Mouse (Mus musculus) MEL (cell line): Measurements from ENCODE around the gene Nek4. TPM values are rescaled to one million over a fixed set of nuclear protein-coding genes. Genes with fewer than 3 reads are reported as not detected.

Experiments
- DNase-seq: peaks from one replicate; pipeline ENCODE4 v3.0.0; 2011; ENCODE audit warnings: low read depth, low spot score
- H3K27ac ChIP-seq: 2 replicates; pipeline ENCODE4 v1.5.1; 2012; ENCODE audit warnings: low read depth, mild to moderate bottlenecking, control low read depth, low read length, moderate library complexity; ENCODE audit not compliant: control insufficient read depth
- H3K27me3 ChIP-seq, 2 experiments: fragments of 150-350 bp in 1 of 2; sonication (generic) in 1 of 2; 2 replicates each; pipeline ENCODE4 v1.6.1; 2012; ENCODE audit warnings: low read length in 2 of 2, mild to moderate bottlenecking in 2 of 2, improper control_type of control experiment in 1 of 2, moderate library complexity in 1 of 2; ENCODE audit not compliant: insufficient read depth in 2 of 2, control insufficient read depth in 1 of 2
- H3K36me3 ChIP-seq, 2 experiments: 2 replicates each; pipeline ENCODE4 v1.6.1; 2012 to 2014; ENCODE audit warnings: low read length in 2 of 2, improper control_type of control experiment in 1 of 2, inconsistent platforms in 1 of 2, mild to moderate bottlenecking in 1 of 2; ENCODE audit not compliant: insufficient read depth in 2 of 2, control insufficient read depth in 1 of 2
- H3K4me1 ChIP-seq, 2 experiments: fragments of 150-350 bp in 1 of 2; sonication (generic) in 1 of 2; 2 replicates each; pipeline ENCODE4 v1.6.1; 2012; ENCODE audit warnings: low read length in 2 of 2, improper control_type of control experiment in 1 of 2, mild to moderate bottlenecking in 1 of 2; ENCODE audit not compliant: insufficient read depth in 2 of 2, control insufficient read depth in 1 of 2
- H3K4me3 ChIP-seq, 2 experiments: fragments of 150-350 bp in 1 of 2; sonication (generic) in 1 of 2; 2 replicates each; pipeline ENCODE4 v1.5.1; 2012; ENCODE audit warnings: low read depth in 2 of 2, low read length in 2 of 2, mild to moderate bottlenecking in 2 of 2, moderate library complexity in 2 of 2, control low read depth in 1 of 2, improper control_type of control experiment in 1 of 2; ENCODE audit not compliant: control insufficient read depth in 1 of 2, insufficient read depth in 1 of 2
- H3K79me2 ChIP-seq: 2 replicates; pipeline ENCODE4 v1.6.1; 2012; ENCODE audit warnings: mild to moderate bottlenecking, low read length, moderate library complexity; ENCODE audit not compliant: control insufficient read depth, poor library complexity, insufficient read depth
- H3K9ac ChIP-seq: 2 replicates; pipeline ENCODE4 v1.6.1; 2012; ENCODE audit warnings: low read depth, mild to moderate bottlenecking, control low read depth, low read length, moderate library complexity; ENCODE audit not compliant: control insufficient read depth, poor library complexity, severe bottlenecking
- H3K9me3 ChIP-seq: fragments of 150-350 bp; sonication (generic); replicated peaks from 2 replicates; pipeline ENCODE4 v1.6.1; 2012; ENCODE audit warnings: mild to moderate bottlenecking, low read length, improper control_type of control experiment, moderate library complexity; ENCODE audit not compliant: insufficient read depth
- BHLHE40 ChIP-seq: IDR thresholded peaks from 2 replicates; pipeline ENCODE4 v1.6.1; 2012; ENCODE audit warnings: low read depth, mild to moderate bottlenecking, inconsistent platforms, low read length, improper control_type of control experiment, borderline replicate concordance
- CHD2 ChIP-seq: IDR thresholded peaks from 2 replicates; pipeline ENCODE4 v1.6.1; 2011; ENCODE audit warnings: low read length, improper control_type of control experiment
- CTCF ChIP-seq, 3 experiments: IDR thresholded peaks in 2 of 3; conservative IDR thresholded peaks in 1 of 3; 2 replicates each; pipeline ENCODE4 v1.5.1; 2011 to 2012; ENCODE audit warnings: low read length in 3 of 3, low read depth in 2 of 3, mild to moderate bottlenecking in 2 of 3, improper control_type of control experiment in 1 of 3, inconsistent platforms in 1 of 3, mixed read lengths in 1 of 3, moderate library complexity in 1 of 3; ENCODE audit not compliant: control insufficient read depth in 1 of 3, insufficient read depth in 1 of 3, poor library complexity in 1 of 3, severe bottlenecking in 1 of 3
- E2F4 ChIP-seq: IDR thresholded peaks from 2 replicates; pipeline ENCODE4 v1.6.1; 2011; ENCODE audit warnings: low read depth, low read length, improper control_type of control experiment, borderline replicate concordance
- ELF1 ChIP-seq: IDR thresholded peaks from 2 replicates; pipeline ENCODE4 v1.6.1; 2014; ENCODE audit warnings: low read depth, mild to moderate bottlenecking, inconsistent platforms, low read length, improper control_type of control experiment, moderate library complexity
- EP300 ChIP-seq, 2 experiments: IDR thresholded peaks; 2 replicates each; pipeline ENCODE4 v1.6.1; 2011; ENCODE audit warnings: improper control_type of control experiment in 2 of 2, low read length in 2 of 2, low read depth in 1 of 2, mild to moderate bottlenecking in 1 of 2
- ETS1 ChIP-seq: IDR thresholded peaks from 2 replicates; pipeline ENCODE4 v1.6.1; 2012; ENCODE audit warnings: low read depth, mild to moderate bottlenecking, inconsistent platforms, low read length, improper control_type of control experiment, moderate library complexity
- GATA1 ChIP-seq: IDR thresholded peaks from 2 replicates; pipeline ENCODE4 v1.6.1; 2011; ENCODE audit warnings: low read depth, low read length, improper control_type of control experiment
- HCFC1 ChIP-seq: IDR thresholded peaks from 2 replicates; pipeline ENCODE4 v1.6.1; 2012; ENCODE audit warnings: low read depth, mild to moderate bottlenecking, inconsistent platforms, low read length, improper control_type of control experiment, moderate library complexity
- JUND ChIP-seq: IDR thresholded peaks from 2 replicates; pipeline ENCODE4 v1.6.1; 2011; ENCODE audit warnings: low read depth, mild to moderate bottlenecking, improper control_type of control experiment, low read length
- KAT2A ChIP-seq: conservative IDR thresholded peaks from 2 replicates; pipeline ENCODE4 v1.6.1; 2012; ENCODE audit warnings: low read depth, low read length, improper control_type of control experiment, inconsistent platforms
- MAFK ChIP-seq: IDR thresholded peaks from 2 replicates; pipeline ENCODE4 v1.6.1; 2011; ENCODE audit warnings: low read depth, mild to moderate bottlenecking, low read length, improper control_type of control experiment, borderline replicate concordance
- MAX ChIP-seq: IDR thresholded peaks from 2 replicates; pipeline ENCODE4 v1.6.1; 2011; ENCODE audit warnings: low read length, improper control_type of control experiment
- MAZ ChIP-seq: IDR thresholded peaks from 2 replicates; pipeline ENCODE4 v1.6.1; 2012; ENCODE audit warnings: low read depth, mild to moderate bottlenecking, inconsistent platforms, low read length, improper control_type of control experiment
- MXI1 ChIP-seq: IDR thresholded peaks from 2 replicates; pipeline ENCODE4 v1.6.1; 2011; ENCODE audit warnings: mild to moderate bottlenecking, low read depth, low read length, improper control_type of control experiment
- MYB ChIP-seq: IDR thresholded peaks from 2 replicates; pipeline ENCODE4 v1.6.1; 2011; ENCODE audit warnings: mild to moderate bottlenecking, low read depth, low read length, improper control_type of control experiment
- MYC ChIP-seq: IDR thresholded peaks from 2 replicates; pipeline ENCODE4 v1.6.1; 2011; ENCODE audit warnings: low read depth, mild to moderate bottlenecking, low read length, improper control_type of control experiment, moderate library complexity
- NELFE ChIP-seq: IDR thresholded peaks from 2 replicates; pipeline ENCODE4 v1.6.1; 2011; ENCODE audit warnings: low read depth, low read length, improper control_type of control experiment
- NRF1 ChIP-seq: IDR thresholded peaks from 2 replicates; pipeline ENCODE4 v1.6.1; 2014; ENCODE audit warnings: low read depth, mild to moderate bottlenecking, inconsistent platforms, low read length, improper control_type of control experiment, moderate library complexity; ENCODE audit not compliant: poor library complexity, insufficient read depth, severe bottlenecking
- POLR2A ChIP-seq, 2 experiments: IDR thresholded peaks; 2 replicates each; pipeline ENCODE4 v1.6.1; 2011 to 2012; ENCODE audit warnings: low read length in 2 of 2, mild to moderate bottlenecking in 2 of 2, control low read depth in 1 of 2, improper control_type of control experiment in 1 of 2, low read depth in 1 of 2, moderate library complexity in 1 of 2; ENCODE audit not compliant: control insufficient read depth in 1 of 2, insufficient read depth in 1 of 2, poor library complexity in 1 of 2
- POLR2AphosphoS2 ChIP-seq: IDR thresholded peaks from 2 replicates; pipeline ENCODE4 v1.6.1; 2011; ENCODE audit warnings: low read length, improper control_type of control experiment
- POLR2AphosphoS5 ChIP-seq: IDR thresholded peaks from 2 replicates; pipeline ENCODE4 v1.6.1; 2012; ENCODE audit warnings: low read depth, borderline replicate concordance, mild to moderate bottlenecking, inconsistent platforms, low read length, moderate library complexity, mixed read lengths
- RAD21 ChIP-seq: IDR thresholded peaks from 2 replicates; pipeline ENCODE4 v1.6.1; 2011; ENCODE audit warnings: mild to moderate bottlenecking, low read depth, low read length, improper control_type of control experiment
- RCOR1 ChIP-seq: IDR thresholded peaks from 2 replicates; pipeline ENCODE4 v1.6.1; 2012; ENCODE audit warnings: low read depth, mild to moderate bottlenecking, inconsistent platforms, low read length, improper control_type of control experiment
- SIN3A ChIP-seq: IDR thresholded peaks from 2 replicates; pipeline ENCODE4 v1.6.1; 2012; ENCODE audit warnings: low read length, improper control_type of control experiment, inconsistent platforms
- SMC3 ChIP-seq: IDR thresholded peaks from 2 replicates; pipeline ENCODE4 v1.6.1; 2011; ENCODE audit warnings: low read depth, low read length, improper control_type of control experiment
- TBP ChIP-seq: IDR thresholded peaks from 2 replicates; pipeline ENCODE4 v1.8.0; 2011; ENCODE audit warnings: low read depth, low read length, improper control_type of control experiment
- TCF12 ChIP-seq: IDR thresholded peaks from 2 replicates; pipeline ENCODE4 v1.6.1; 2014; ENCODE audit warnings: low read depth, mild to moderate bottlenecking, inconsistent platforms, low read length, improper control_type of control experiment, moderate library complexity
- UBTF ChIP-seq: IDR thresholded peaks from 2 replicates; pipeline ENCODE4 v1.6.1; 2012; ENCODE audit warnings: low read depth, mild to moderate bottlenecking, inconsistent platforms, low read length, improper control_type of control experiment, moderate library complexity, borderline replicate concordance; ENCODE audit not compliant: insufficient read depth
- USF1 ChIP-seq: IDR thresholded peaks from 2 replicates; pipeline ENCODE4 v1.6.1; 2014; ENCODE audit warnings: low read depth, mild to moderate bottlenecking, inconsistent platforms, low read length, improper control_type of control experiment, moderate library complexity
- USF2 ChIP-seq, 2 experiments: IDR thresholded peaks; 2 replicates each; pipeline ENCODE4 v1.6.1; 2011 to 2012; ENCODE audit warnings: improper control_type of control experiment in 2 of 2, low read length in 2 of 2, borderline replicate concordance in 1 of 2, inconsistent platforms in 1 of 2, low read depth in 1 of 2, mild to moderate bottlenecking in 1 of 2; ENCODE audit not compliant: insufficient read depth in 1 of 2
- ZC3H11A ChIP-seq: IDR thresholded peaks from 2 replicates; pipeline ENCODE4 v1.6.1; 2012; ENCODE audit warnings: low read depth, mild to moderate bottlenecking, inconsistent platforms, low read length, improper control_type of control experiment
- ZKSCAN1 ChIP-seq: IDR thresholded peaks from 2 replicates; pipeline ENCODE4 v1.6.1; 2012; ENCODE audit warnings: low read depth, mild to moderate bottlenecking, inconsistent platforms, low read length, improper control_type of control experiment, moderate library complexity
- ZMIZ1 ChIP-seq: IDR thresholded peaks from 2 replicates; pipeline ENCODE4 v1.6.1; 2012; ENCODE audit warnings: low read depth, mild to moderate bottlenecking, inconsistent platforms, low read length, improper control_type of control experiment, moderate library complexity
- ZNF384 ChIP-seq: IDR thresholded peaks from 2 replicates; pipeline ENCODE4 v1.6.1; 2012; ENCODE audit warnings: low read depth, mild to moderate bottlenecking, inconsistent platforms, low read length, improper control_type of control experiment
- polyA plus RNA-seq, 2 experiments: library from polyadenylated mRNA; stranded (reverse) in 1 of 2; unstranded in 1 of 2; fragments of >175 nt in 1 of 2; fragments of >200 nt in 1 of 2; gene quantifications; 2 replicates each; pipeline versions ENCODE4 v1.2.1 to v1.2.4; 2012; ENCODE audit warnings: low replicate concordance in 2 of 2, low read depth in 1 of 2; ENCODE audit not compliant: insufficient read length in 2 of 2, insufficient read depth in 1 of 2, missing spikeins in 1 of 2
- total RNA-seq: library from RNA; depleted of rRNA; stranded (reverse); fragments of 300-350 nt; gene quantifications from 2 replicates; pipeline ENCODE4 v1.2.3, GENCODE M21; 2012

The Nek4 gene
- total and polyA plus RNA-seq, 3 experiments = 16.6 to 19.3 TPM; not detected in 1

DNA sequence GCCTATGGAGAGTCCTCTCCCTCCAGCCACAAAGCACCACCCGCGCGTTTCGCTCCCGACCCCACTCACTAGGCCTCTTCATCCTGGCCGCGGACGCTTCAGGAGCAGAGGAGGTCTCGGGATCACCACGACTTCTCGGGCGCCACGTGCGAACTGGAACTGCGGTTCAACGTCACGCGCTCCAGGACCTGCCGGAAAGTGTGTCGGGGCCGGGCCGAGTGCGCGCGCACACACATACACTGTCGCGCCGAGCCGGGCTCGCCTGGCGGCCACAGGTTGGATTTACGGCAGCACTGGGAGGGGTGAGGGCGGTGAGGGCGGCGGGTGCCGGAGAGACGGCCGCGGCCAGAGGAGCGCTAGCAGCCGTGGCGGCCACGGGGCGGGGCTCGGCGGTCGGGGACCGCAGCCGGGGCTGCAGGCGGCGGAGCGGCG, 67.7 kb downstream of the Nek4 start, which contains the start of the genes Pbrm1 and Gnl3:
Gene Pbrm1, plus strand, starts transcription at position 279 of the 432 bp plus-strand sequence.
Gene Gnl3, minus strand, starts transcription at position 293 of the 432 bp plus-strand sequence.
- H3K79me2 ChIP-seq = peaks cover 50% of the 10 kb centered on the region
- H3K9ac ChIP-seq = peak within 1 kb of the TSS; percentile 97
- peaks cover 33 to 54% of the 10 kb centered on the region in 2 experiments for H3K36me3 ChIP-seq
- H3K9me3 ChIP-seq = no peaks in the 10 kb centered on the region
- peak; percentile 98 for DNase-seq
- peaks cover 21 to 23% of the 10 kb centered on the region in 2 experiments for H3K4me1 ChIP-seq
- peak within 1 kb of the TSS; percentile 91 for H3K27ac ChIP-seq
- no peaks in the 10 kb centered on the region for H3K27me3 ChIP-seq
- no peak for TF ChIP-seq E2F4
- TF ChIP-seq RAD21 = no peak
- peak; percentile 77; the same call in 1 of the 2 replicates for TF ChIP-seq ZMIZ1
- no peak for TF ChIP-seq UBTF
- TF ChIP-seq MAX = peak; percentile 99
- peak; percentile 85 to 90; a peak in 2 of 4 replicates for TF ChIP-seq POLR2A (IDR thresholded peaks at IDR 0.05; ENCODE audit: control insufficient read depth in 1 of 2, insufficient read depth in 1 of 2, low read depth in 1 of 2, low read length in 2 of 2, poor library complexity in 1 of 2)
- TF ChIP-seq EP300 (IDR thresholded peaks at IDR 0.05; ENCODE audit: low read depth in 1 of 2, low read length in 2 of 2) = peak in 1 of 2 experiments; percentile 12; a peak in 1 of 4 replicates
- TF ChIP-seq SIN3A = peak; percentile 96
- peak; percentile 82 for TF ChIP-seq USF1
- TF ChIP-seq KAT2A = peak; percentile 82
- TF ChIP-seq JUND = no peak
- peak; percentile 94 for TF ChIP-seq NELFE
- no peak for TF ChIP-seq SMC3
- no peak for TF ChIP-seq GATA1
- TF ChIP-seq NRF1 = peak; percentile 82
- 0 out of 6 replicates have a peak, but pooled peaks of 1 of the 3 experiments have one; percentile 3 for TF ChIP-seq CTCF (IDR thresholded peaks at IDR 0.05 in 2 of 3, conservative IDR thresholded peaks at IDR 0.05 in 1 of 3; ENCODE audit: control insufficient read depth in 1 of 3, insufficient read depth in 1 of 3, low read depth in 2 of 3, low read length in 3 of 3, poor library complexity in 1 of 3, severe bottlenecking in 1 of 3)
- no peak for TF ChIP-seq ZC3H11A
- peak; percentile 100 for TF ChIP-seq MXI1
- peak; percentile 66; the same call in 1 of the 2 replicates for TF ChIP-seq TCF12
- peak; percentile 82; the same call in 1 of the 2 replicates for TF ChIP-seq BHLHE40
- peak; percentile 81 for TF ChIP-seq TBP
- TF ChIP-seq HCFC1 = peak; percentile 90
- TF ChIP-seq MAZ = peak; percentile 97
- TF ChIP-seq RCOR1 = no peak
- TF ChIP-seq POLR2AphosphoS2 = peak; percentile 93
- TF ChIP-seq ELF1 = peak; percentile 31; the same call in 1 of the 2 replicates
- TF ChIP-seq ZKSCAN1 = no peak
- peak; percentile 53; the same call in 1 of the 2 replicates for TF ChIP-seq ETS1
- TF ChIP-seq MYC = peak; percentile 99
- TF ChIP-seq ZNF384 = no peak
- no peak for TF ChIP-seq POLR2AphosphoS5
- no peak for TF ChIP-seq CHD2
- no peak for TF ChIP-seq MYB
- TF ChIP-seq MAFK = no peak
- TF ChIP-seq USF2 (IDR thresholded peaks at IDR 0.05; ENCODE audit: borderline replicate concordance in 1 of 2, insufficient read depth in 1 of 2, low read depth in 1 of 2, low read length in 2 of 2) = no peak
- H3K4me3 ChIP-seq = peak within 1 kb of the TSS; percentile 90 to 92
